Mouse (Mus musculus): ENCODE measurements around the gene Cyp11a1.

DNA sequence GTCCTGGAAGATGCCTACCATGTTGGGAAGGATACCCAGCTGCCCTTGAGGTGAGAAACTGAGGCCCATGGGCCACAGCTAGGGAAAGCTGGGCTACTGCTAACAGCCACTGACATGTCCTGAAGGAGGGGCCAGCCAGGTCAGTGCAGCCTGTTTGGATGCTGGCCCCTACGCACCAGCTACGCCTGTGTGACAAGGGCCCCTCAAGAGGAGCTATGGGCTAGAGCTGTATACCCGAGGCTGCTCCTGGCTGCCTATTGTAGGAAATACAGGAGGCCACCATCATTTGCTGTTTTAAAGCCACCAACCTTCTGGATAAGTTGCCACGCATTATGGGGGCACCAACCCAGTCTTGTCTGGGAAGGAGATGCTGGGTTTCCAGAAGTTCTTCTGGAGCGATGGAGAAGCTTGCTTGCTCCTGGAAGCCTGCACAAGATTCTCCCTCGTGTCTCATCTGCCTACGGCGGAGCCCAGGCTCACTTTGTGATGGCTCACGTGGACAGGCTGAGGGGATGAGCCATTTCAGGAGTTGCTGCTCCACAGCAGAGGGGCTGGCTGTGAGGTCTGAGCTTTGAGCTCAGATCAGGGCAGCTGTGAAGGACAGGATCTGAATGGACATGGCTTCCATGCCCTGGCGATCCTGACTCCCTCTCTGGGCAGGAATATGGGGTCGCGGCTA is 2.3 kb downstream of the Cyp11a1 start:
- no peak for TF ChIP-seq CTCF (IDR thresholded peaks at IDR 0.05; ENCODE audit: low read depth)
- no peak for TF ChIP-seq EP300 (optimal IDR thresholded peaks at IDR 0.05)

All from stomach, postnatal 0 days (tissue).